Mouse (Mus musculus) ES-E14 (cell line): ENCODE measurements around the gene Rgs3.

Experiments
- CHD2 ChIP-seq: IDR thresholded peaks from 2 replicates; pipeline ENCODE4 v1.6.1; 2014; ENCODE audit warnings: mild to moderate bottlenecking, low read depth, low read length, inconsistent platforms
- HCFC1 ChIP-seq: IDR thresholded peaks from 2 replicates; pipeline ENCODE4 v1.6.1; 2012; ENCODE audit warnings: low read length, inconsistent platforms, borderline replicate concordance; ENCODE audit not compliant: insufficient read depth
- MAFK ChIP-seq: IDR thresholded peaks from 2 replicates; pipeline ENCODE4 v1.6.1; 2014; ENCODE audit warnings: mild to moderate bottlenecking, low read depth, low read length, inconsistent platforms; ENCODE audit not compliant: insufficient read depth
- ZC3H11A ChIP-seq: IDR thresholded peaks from 2 replicates; pipeline ENCODE4 v1.6.1; 2012; ENCODE audit warnings: low read depth, mild to moderate bottlenecking, inconsistent platforms, low read length, borderline replicate concordance

DNA sequence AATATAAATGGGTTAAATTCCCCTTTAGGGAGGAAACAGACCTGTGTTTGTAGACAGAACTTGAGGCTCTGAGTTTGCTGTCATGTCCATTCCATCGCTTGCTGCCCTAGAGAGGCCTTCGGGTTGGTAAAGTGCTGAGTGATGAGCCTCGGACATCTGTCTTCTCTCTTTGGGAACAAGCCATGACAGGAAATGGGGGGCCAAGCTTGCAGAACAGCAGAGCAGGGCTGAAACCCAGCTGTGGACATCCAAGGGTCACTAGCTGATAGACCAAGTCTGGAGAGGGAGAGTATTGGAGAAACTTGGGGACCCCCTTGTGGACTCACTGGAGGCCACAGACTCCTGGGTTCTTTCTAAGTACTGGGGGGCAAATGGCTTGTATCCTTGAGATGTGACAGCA is 177.3 kb downstream of the Rgs3 start:
- TF ChIP-seq CHD2 (no peak), HCFC1 (no peak), ZC3H11A (no peak), MAFK (no peak)
